Mouse (Mus musculus) MEL-GATA-1-ER (cell line): ENCODE data around the gene St5.

Source experiments
- DNase-seq: peaks from one replicate; pipeline ENCODE4 v3.0.0-alpha.2; 2012; ENCODE audit warnings: low read depth; ENCODE audit errors: extremely low read depth

Gene St5

DNA sequence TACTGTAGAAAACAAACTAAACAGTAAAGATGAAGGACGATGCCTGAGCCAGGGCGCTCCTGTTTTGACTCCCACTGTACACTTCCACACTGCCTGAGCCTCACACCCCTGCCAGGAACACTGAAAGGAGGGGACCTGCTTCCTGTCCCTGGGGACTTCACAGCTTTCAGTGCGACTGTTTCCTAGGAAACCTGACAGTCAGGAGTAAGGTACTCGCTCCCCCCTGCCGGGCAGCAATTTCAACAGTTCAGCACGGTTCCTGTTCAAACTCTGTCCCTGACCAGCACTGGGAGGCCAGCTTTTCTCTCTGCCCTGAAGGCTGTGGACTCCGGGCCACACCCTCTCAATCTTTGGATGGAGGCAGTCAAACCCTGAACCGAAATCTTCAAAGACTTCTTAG lies 196.3 kb downstream of the St5 start:
- DNase-seq, result no peak

DNA sequence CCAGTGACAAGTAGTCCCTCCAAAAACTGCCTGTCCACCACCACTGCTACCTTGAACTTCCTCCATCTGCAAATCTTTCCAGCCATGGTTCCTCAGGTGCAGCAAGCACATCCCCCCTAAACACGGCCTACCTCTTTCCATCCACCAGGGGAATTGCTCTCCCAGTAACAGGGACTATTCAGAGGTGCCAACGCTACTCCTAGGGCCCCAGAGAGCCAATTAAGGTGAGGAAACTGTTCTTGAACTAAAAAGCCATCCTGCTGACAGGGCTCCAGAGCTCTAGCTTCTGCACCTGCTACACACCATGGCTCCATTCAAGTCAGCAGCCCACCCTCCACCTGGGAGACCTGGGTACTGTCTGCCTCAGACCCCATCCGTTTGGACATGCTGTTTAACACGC lies 205.9 kb downstream of the St5 start:
- DNase-seq, result no peak

DNA sequence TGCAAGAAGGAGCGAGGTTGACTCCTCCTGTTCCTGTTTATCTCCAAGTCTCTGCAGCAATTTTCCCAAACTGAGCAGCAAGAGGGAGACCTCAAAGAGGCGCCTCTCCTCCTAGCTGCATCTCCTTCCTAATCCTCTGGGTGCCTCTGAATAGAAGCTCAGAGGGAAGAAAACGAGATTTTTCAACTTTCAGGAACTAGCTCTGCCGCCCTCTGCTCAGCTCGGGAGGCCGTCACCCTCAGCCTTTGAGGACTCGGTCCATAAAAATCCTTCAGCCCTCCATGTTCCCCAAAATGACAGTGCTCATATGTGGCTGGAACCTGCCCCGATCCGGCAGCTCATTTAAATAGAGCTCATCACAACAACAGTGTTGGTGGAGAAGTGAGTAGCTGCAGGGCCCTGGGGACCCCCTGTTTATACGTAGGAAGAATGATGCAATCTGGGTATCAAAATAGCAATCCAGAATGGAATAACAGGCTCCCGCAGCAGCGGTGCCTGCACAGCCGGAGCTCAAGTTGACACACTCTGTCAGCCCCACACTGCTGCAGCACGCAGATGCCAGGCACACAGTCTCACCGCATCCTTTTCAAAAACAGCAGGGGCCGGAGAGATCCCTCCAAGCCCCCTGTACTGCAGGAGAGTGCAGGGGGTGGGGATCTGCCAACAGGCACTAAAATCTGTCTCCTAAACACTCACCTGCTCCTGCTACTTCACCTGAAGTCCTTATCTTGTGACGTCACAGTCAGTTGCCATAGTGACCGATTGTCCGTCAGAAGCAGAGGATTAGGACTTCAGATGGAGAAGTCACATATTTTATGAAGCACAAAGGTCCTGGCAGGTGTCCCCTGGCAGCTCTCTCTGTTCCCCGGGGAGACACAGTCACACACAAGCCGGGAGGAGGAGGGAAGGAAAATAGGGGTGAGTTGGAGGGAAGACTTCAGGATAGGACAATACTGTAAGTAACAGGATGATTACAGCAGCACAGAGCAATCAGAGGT lies 209.8 kb downstream of the St5 start:
- no peak for DNase-seq

DNA sequence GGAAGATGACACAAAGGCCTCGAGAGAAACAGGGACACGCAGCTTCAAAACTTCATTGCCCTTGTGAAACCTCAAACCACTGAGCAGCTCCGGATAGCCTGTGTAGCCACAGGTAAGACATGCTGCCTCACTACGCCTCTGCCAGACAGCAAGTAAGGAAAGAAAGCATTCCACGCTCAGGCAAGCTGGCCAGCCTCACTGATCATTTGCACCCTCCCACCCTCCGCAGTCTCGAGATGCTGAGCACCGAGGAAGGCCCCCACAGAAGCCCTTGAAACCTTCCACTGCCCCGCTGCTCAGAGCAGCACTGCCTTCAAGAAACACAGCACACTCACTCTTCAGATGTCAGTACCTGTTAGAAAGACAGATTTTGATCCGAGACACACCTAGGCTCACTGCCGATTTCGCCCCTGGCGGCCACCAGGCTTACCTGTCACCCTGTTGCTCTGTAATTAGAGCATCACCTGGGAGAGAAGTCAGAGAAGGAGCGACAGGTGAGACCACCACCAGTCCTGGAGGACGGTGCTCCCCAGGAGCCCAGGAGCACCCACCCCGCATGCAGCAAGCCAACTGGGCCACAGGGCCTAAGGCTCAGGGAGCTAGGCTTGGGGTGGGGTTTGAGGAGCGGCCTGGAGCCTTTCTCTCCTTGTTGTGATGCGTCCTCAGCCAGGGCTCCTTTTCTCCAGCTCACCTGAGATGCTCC lies 210.6 kb downstream of the St5 start:
- DNase-seq, result no peak

DNA sequence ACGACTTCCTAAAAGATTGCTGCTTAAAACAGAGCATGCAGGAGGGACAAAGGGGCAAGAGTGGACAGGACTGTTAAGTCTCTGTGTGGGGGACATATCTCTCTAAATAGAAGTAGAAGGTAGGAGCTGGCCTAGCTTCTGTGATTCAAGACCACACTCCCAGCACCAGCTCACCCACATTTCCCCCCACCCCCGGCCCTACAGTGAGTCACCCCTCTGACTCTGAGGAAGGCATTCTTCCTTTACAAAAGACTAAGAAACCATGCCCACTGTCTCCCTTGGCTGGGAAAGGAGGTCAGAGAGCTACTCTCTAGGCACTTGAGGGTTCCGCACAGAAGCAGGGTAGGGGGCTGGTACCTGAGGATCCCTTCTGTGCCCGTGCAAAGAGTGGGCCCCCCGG lies 219.2 kb downstream of the St5 start:
- no peak for DNase-seq

DNA sequence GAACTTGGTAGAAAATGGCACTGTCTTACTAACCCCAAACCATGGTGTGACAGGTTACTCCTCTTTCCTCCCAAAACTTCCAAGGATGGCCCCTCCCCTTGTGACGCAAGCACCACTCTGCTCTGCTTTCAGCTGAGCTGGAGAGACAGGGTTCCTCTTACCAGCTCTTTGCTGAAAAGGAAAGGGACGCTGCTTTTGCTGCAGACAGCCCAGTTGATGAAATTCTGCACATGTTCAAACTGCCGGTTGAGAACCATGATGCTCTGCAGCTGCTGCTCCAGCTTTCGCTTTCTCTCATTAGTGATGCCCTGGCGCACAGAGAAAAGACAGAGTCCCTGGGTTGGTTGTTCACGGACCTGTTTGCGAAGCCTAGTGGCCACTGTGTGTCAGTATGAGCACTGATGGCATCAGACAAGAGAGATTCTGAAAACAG lies 222.6 kb downstream of the St5 start:
- no peak for DNase-seq

DNA sequence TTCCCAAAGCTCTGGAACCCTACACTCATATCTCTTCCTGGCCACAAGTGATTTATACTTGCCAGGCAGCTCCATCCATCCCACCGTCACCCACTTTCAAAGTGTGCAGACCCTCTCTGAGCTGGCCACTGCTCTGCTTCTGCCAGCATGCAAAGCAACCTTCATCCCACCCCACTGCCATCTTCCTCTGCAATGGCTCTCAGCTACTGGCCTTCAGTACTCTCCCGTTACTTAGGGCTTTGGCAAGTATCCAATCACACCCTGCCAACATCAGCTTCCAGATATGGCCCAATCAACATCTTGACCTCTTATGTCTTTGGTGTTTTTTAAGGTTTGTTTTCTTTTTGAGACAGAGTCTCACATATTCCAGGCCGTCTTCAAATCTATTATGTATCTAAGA lies 225.5 kb downstream of the St5 start:
- no peak for DNase-seq
